Mouse (Mus musculus) forebrain, embryonic 14.5 days (tissue): ENCODE data around the gene Clcn7. TPM values are rescaled to one million over a fixed set of nuclear protein-coding genes. Genes with fewer than 3 reads are reported as not detected.
A peak's percentile ranks its signal among the peaks of the same experiment; 100 is the strongest.

Experiments used
- ATAC-seq: fragments of 200-750 bp; cut with Nextera tagmentation; 2 replicates; pipeline ENCODE4 v1.8.0; 2017; ENCODE audit warnings: mild to moderate bottlenecking, moderate library complexity
- DNase-seq: peaks from one replicate; pipeline ENCODE4 v3.0.0-alpha.2; 2015; ENCODE audit warnings: low spot score
- H3K27ac ChIP-seq: fragments of 300-500 bp; sonication (generic); 2 replicates; pipeline ENCODE4 v1.5.1; 2014; ENCODE audit warnings: low read depth, mild to moderate bottlenecking, control low read depth, low read length, moderate library complexity
- H3K27me3 ChIP-seq: fragments of 300-500 bp; sonication (generic); replicated peaks from 2 replicates; pipeline ENCODE4 v1.6.1; 2014; ENCODE audit warnings: low read length, control low read depth, mixed read lengths; ENCODE audit not compliant: control insufficient read depth, insufficient read depth
- H3K36me3 ChIP-seq: fragments of 300-500 bp; sonication (generic); 2 replicates; pipeline ENCODE4 v1.6.1; 2014; ENCODE audit warnings: low read length, control low read depth; ENCODE audit not compliant: control insufficient read depth, insufficient read depth
- H3K4me1 ChIP-seq: fragments of 300-500 bp; sonication (generic); 2 replicates; pipeline ENCODE4 v1.6.1; 2014; ENCODE audit warnings: antibody characterized with exemption, low read length, control low read depth; ENCODE audit not compliant: control insufficient read depth, insufficient read depth
- H3K4me2 ChIP-seq: fragments of 300-500 bp; sonication (generic); 2 replicates; pipeline ENCODE4 v1.6.1; 2014; ENCODE audit warnings: mild to moderate bottlenecking, control low read depth, low read length
- H3K4me3 ChIP-seq: fragments of 300-500 bp; sonication (generic); 2 replicates; pipeline ENCODE4 v1.5.1; 2014; ENCODE audit warnings: low read depth, low read length, control low read depth
- H3K9ac ChIP-seq: fragments of 300-500 bp; sonication (generic); 2 replicates; pipeline ENCODE4 v1.6.1; 2014; ENCODE audit warnings: mild to moderate bottlenecking, low read length, control low read depth, moderate library complexity
- H3K9me3 ChIP-seq: fragments of 300-500 bp; sonication (generic); replicated peaks from 2 replicates; pipeline ENCODE4 v1.6.1; 2016; ENCODE audit warnings: low read length, control low read depth, mixed read lengths; ENCODE audit not compliant: control insufficient read depth
- WGBS: fragments of 180-500 bp; shearing (Covaris S2); extraction: QIAGEN DNeasy Blood & Tissue Kit; methylation state at CpG from one replicate; pipeline ENCODE4 v1.1.7; 2014; 5-methylcytosine and 5-hydroxymethylcytosine counted together
- polyA plus RNA-seq: library from polyadenylated mRNA; unstranded; fragments of >200 nt; fragmentation: Nextera tagmentation; extraction: Ambion mirVana; gene quantifications from 2 replicates; pipeline ENCODE4 v1.2.1, GENCODE M21; 2014

Clcn7 gene
- 18.9 and 25.0 TPM in 2 replicates for polyA plus RNA-seq

- DNase-seq (peak; percentile 95), ATAC-seq (peak; percentile 97)
- Histone ChIP-seq H3K4me2 (peak within 1 kb of the TSS; percentile 66), H3K9me3 (no peaks in the 10 kb centered on the region), H3K27ac (no peak within 1 kb of the TSS), H3K36me3 (peaks cover 6% of the 10 kb centered on the region; the same call in 1 of the 2 replicates), H3K4me3 (peak within 1 kb of the TSS; percentile 93), H3K27me3 (no peaks in the 10 kb centered on the region), H3K9ac (peak within 1 kb of the TSS; percentile 87), H3K4me1 (peaks cover 8% of the 10 kb centered on the region)
- WGBS, result under 1% methylated on average over 40 of the region's 40 CpGs
Measured at GRCm38 (mm10) chr17:25133275-25133698, at the start of gene Clcn7. Clcn7 (plus strand) TSS chr17:25133391.

GRCm38 (mm10) chr17:25083444-25083931 is 49.7 kb upstream of the Clcn7 start, which contains the start of gene Tmem204:
Tmem204 (minus strand) TSS chr17:25083591.
- DNase-seq, result peak; percentile 4

GRCm38 (mm10) chr17:25084835-25085385 is 48.3 kb upstream of the Clcn7 start:
- H3K36me3 ChIP-seq, result peaks cover 24% of the 10 kb centered on the region; the same call in 1 of the 2 replicates
- no peak for ATAC-seq
- no peaks in the 10 kb centered on the region for H3K4me1 ChIP-seq
- H3K4me2 ChIP-seq, result no peak overlapping the region
- 81% methylated on average over 13 of the region's 13 CpGs for WGBS
- H3K9ac ChIP-seq, result no peak overlapping the region
- no peak overlapping the region for H3K4me3 ChIP-seq
- no peaks in the 10 kb centered on the region for H3K27me3 ChIP-seq
- no peak for DNase-seq
- no peaks in the 10 kb centered on the region for H3K9me3 ChIP-seq
- no peak overlapping the region for H3K27ac ChIP-seq

More at GRCm38 (mm10) chr17:25083444-25083931, 49.7 kb upstream of the Clcn7 start, which contains the start of gene Tmem204:
- ATAC-seq, result no peak
- Histone ChIP-seq H3K4me3 (no peak within 1 kb of the TSS), H3K36me3 (peaks cover 12% of the 10 kb centered on the region; the same call in 1 of the 2 replicates), H3K4me1 (no peaks in the 10 kb centered on the region), H3K27me3 (no peaks in the 10 kb centered on the region), H3K9ac (no peak within 1 kb of the TSS), H3K4me2 (no peak within 1 kb of the TSS), H3K27ac (peak within 1 kb of the TSS; percentile 7; the same call in 1 of the 2 replicates), H3K9me3 (no peaks in the 10 kb centered on the region)
- 74% methylated on average over 7 of the region's 7 CpGs for WGBS

GRCm38 (mm10) chr17:25086724-25087123 is 46.5 kb upstream of the Clcn7 start:
- H3K27me3 ChIP-seq, result no peaks in the 10 kb centered on the region
- no peak overlapping the region for H3K4me3 ChIP-seq
- H3K9me3 ChIP-seq, result no peaks in the 10 kb centered on the region
- H3K4me1 ChIP-seq, result no peaks in the 10 kb centered on the region
- H3K36me3 ChIP-seq, result peaks cover 33% of the 10 kb centered on the region
- 88% methylated on average over 7 of the region's 7 CpGs for WGBS
- no peak overlapping the region for H3K4me2 ChIP-seq
- ATAC-seq, result no peak
- DNase-seq, result no peak
- no peak overlapping the region for H3K9ac ChIP-seq
- no peak overlapping the region for H3K27ac ChIP-seq

GRCm38 (mm10) chr17:25089158-25089557 is 44.0 kb upstream of the Clcn7 start:
- Histone ChIP-seq H3K27me3 (no peaks in the 10 kb centered on the region), H3K36me3 (peaks cover 54% of the 10 kb centered on the region), H3K4me2 (no peak overlapping the region), H3K4me3 (no peak overlapping the region), H3K9me3 (no peaks in the 10 kb centered on the region), H3K27ac (no peak overlapping the region), H3K4me1 (no peaks in the 10 kb centered on the region), H3K9ac (no peak overlapping the region)
- WGBS, result 92% methylated on average over 10 of the region's 10 CpGs
- ATAC-seq (no peak), DNase-seq (no peak)

- DNase-seq (no peak), ATAC-seq (no peak)
- Histone ChIP-seq H3K4me2 (no peak overlapping the region), H3K4me3 (no peak overlapping the region), H3K27ac (no peak overlapping the region), H3K9me3 (no peaks in the 10 kb centered on the region), H3K36me3 (peaks cover 62% of the 10 kb centered on the region), H3K9ac (no peak overlapping the region), H3K4me1 (no peaks in the 10 kb centered on the region), H3K27me3 (no peaks in the 10 kb centered on the region)
- WGBS, result 91% methylated on average over 10 of the region's 10 CpGs
Measured at GRCm38 (mm10) chr17:25090450-25090849, 42.7 kb upstream of the Clcn7 start.

GRCm38 (mm10) chr17:25096221-25096620 is 37.0 kb upstream of the Clcn7 start:
- H3K9me3 ChIP-seq, result no peaks in the 10 kb centered on the region
- no peak overlapping the region for H3K9ac ChIP-seq
- no peaks in the 10 kb centered on the region for H3K4me1 ChIP-seq
- no peak overlapping the region for H3K4me3 ChIP-seq
- H3K27ac ChIP-seq, result no peak overlapping the region
- 91% methylated on average over 2 of the region's 2 CpGs for WGBS
- no peak for DNase-seq
- peaks cover 59% of the 10 kb centered on the region for H3K36me3 ChIP-seq
- H3K27me3 ChIP-seq, result no peaks in the 10 kb centered on the region
- no peak overlapping the region for H3K4me2 ChIP-seq
- ATAC-seq, result no peak

GRCm38 (mm10) chr17:25100052-25100451 is 33.1 kb upstream of the Clcn7 start:
- no peak for DNase-seq
- no peaks in the 10 kb centered on the region for H3K9me3 ChIP-seq

GRCm38 (mm10) chr17:25101338-25101737 is 31.9 kb upstream of the Clcn7 start:
- DNase-seq, result no peak
- ATAC-seq, result no peak
- Histone ChIP-seq H3K27ac (no peak overlapping the region), H3K27me3 (no peaks in the 10 kb centered on the region), H3K9ac (no peak overlapping the region), H3K4me3 (no peak overlapping the region), H3K36me3 (peaks cover 80% of the 10 kb centered on the region), H3K4me1 (no peaks in the 10 kb centered on the region), H3K9me3 (no peaks in the 10 kb centered on the region), H3K4me2 (no peak overlapping the region)
- WGBS, result 93% methylated on average over 11 of the region's 11 CpGs

More at GRCm38 (mm10) chr17:25100052-25100451, 33.1 kb upstream of the Clcn7 start:
- H3K9ac ChIP-seq, result no peak overlapping the region
- no peaks in the 10 kb centered on the region for H3K4me1 ChIP-seq
- no peaks in the 10 kb centered on the region for H3K27me3 ChIP-seq
- no peak overlapping the region for H3K4me2 ChIP-seq
- no peak overlapping the region for H3K27ac ChIP-seq
- 92% methylated on average over 6 of the region's 6 CpGs for WGBS
- ATAC-seq, result no peak
- H3K36me3 ChIP-seq, result peaks cover 67% of the 10 kb centered on the region
- H3K4me3 ChIP-seq, result no peak overlapping the region
